Mouse (Mus musculus): Measurements from ENCODE around the gene Ddx39.

- no peak for TF ChIP-seq POLR2A (IDR thresholded peaks at IDR 0.05; ENCODE audit: insufficient read depth, low read depth, low read length)
- TF ChIP-seq CTCF (IDR thresholded peaks at IDR 0.05; ENCODE audit: insufficient read depth, low read depth, low read length), result no peak
These were observed 58.5 kb downstream of the Ddx39 start for GRCm38 (mm10) chr8:83773452-83773846.

Data from olfactory bulb, adult 2 months (tissue).